Comparison of ENCODE assay signal across 33 mouse cellular contexts in the genomic region with DNA sequence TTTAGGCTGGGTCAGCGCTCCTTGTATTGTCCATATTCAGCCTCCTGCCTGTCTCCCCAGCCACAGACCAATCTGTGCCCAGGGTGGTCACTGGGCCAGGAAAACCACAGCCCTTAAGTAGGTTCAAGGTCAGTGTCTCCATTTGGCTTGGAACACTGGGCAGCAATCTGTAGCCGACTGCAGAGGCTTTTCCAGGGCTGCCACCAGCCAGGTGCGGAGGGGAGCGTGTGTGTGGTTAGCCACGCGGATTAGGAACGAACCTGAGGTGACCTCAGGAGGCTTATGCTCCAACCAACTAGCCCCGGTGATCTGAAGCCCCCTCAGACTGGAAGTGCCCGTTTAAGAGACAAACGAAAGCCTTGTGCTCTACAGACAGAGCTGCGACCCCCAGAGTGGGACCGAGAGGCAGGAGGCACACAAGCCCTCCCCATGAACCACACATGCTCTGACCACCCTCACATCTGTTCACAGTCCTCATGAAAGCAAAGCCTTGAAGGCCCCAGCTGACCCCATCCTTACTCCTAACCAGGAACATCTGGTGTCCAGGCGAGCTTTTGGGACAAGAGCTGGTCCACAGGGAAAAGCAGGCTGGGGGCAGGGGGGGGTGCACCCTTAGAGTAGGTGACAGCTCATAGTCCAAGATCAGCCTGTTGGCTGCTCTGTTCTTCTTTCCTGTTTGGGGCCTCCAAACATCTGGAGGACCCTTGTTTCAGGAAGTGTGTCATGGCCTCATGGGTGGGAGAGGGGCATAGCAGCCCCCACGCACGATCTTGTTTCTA. TPM values are rescaled to one million over a fixed set of nuclear protein-coding genes. Genes with fewer than 3 reads are reported as not detected.
DNase-seq lines count a peak whose midpoint lies in the region; ATAC-seq lines count a peak whose summit lies in the region.
"Had no signal": no experiment of that assay in that cellular context is flagged by ENCODE, and none has a peak within 500 bp of the region (broad histone marks: within the 10 kb centered on the region; RNA-seq: fewer than 3 reads in every experiment).

No protein-coding gene starts in this region.

- DNase-seq in embryo, embryonic 10.5 days (ENCODE audit: low spot score), result peak; percentile 52
- no peak for DNase-seq in embryo, embryonic 9.5 days (ENCODE audit: extremely low spot score)
- no peak for DNase-seq in hindbrain, embryonic 10.5 days (ENCODE audit: low spot score)
- DNase-seq in hindbrain, embryonic 14.5 days (ENCODE audit: low spot score), result no peak
- peak; percentile 56 for DNase-seq in embryonic facial prominence, embryonic 10.5 days (ENCODE audit: low spot score)
- peak; percentile 74 for DNase-seq in limb, embryonic 10.5 days (ENCODE audit: low spot score)
- no peak for DNase-seq in frontal cortex, adult 2 months (ENCODE audit: extremely low spot score in 1 of 2, low spot score in 1 of 2)
- no peak for DNase-seq in urinary bladder, postnatal 4 days (ENCODE audit: low spot score in 2 of 2)
- DNase-seq: adrenal gland, postnatal 25 days; cerebellum, adult 11-12 months; cerebellum, adult 9-11 months; gastrocnemius, adult 2 months; heart, postnatal 10 days; kidney, adult 11 months; kidney, postnatal 14 days; layer of hippocampus, adult 9-11 months; right cerebral cortex, postnatal 4 days; thymus, postnatal 4 days had no signal

- peaks cover 11% of the 10 kb centered on the region; the same call in 1 of the 2 replicates for H3K36me3 ChIP-seq in hindbrain, embryonic 10.5 days
- peaks cover 51% of the 10 kb centered on the region for H3K36me3 ChIP-seq in hindbrain, embryonic 14.5 days (replicated peaks; ENCODE audit: control insufficient read depth, insufficient read depth)
- H3K36me3 ChIP-seq in embryonic facial prominence, embryonic 10.5 days (replicated peaks), result no peaks in the 10 kb centered on the region; the same call in 1 of the 2 replicates
- H3K36me3 ChIP-seq in limb, embryonic 10.5 days, result peaks cover 7% of the 10 kb centered on the region
- H3K36me3 ChIP-seq: embryonic facial prominence, embryonic 15.5 days; limb, embryonic 13.5 days had no signal

- WGBS in hindbrain, embryonic 10.5 days, result 70% methylated on average over 15 of the region's 15 CpGs
- 78% methylated on average over 15 of the region's 15 CpGs for WGBS in hindbrain, embryonic 14.5 days
- WGBS in embryonic facial prominence, embryonic 10.5 days, result 45% methylated on average over 15 of the region's 15 CpGs
- WGBS in limb, embryonic 10.5 days, result 40% methylated on average over 15 of the region's 15 CpGs

- H3K27ac ChIP-seq in hindbrain, embryonic 10.5 days, result 0 out of 2 replicates have a peak overlapping the region, but pooled peaks have one; percentile 20
- H3K27ac ChIP-seq in hindbrain, embryonic 14.5 days, result no peak overlapping the region
- peak overlapping the region; percentile 65 for H3K27ac ChIP-seq in embryonic facial prominence, embryonic 10.5 days (replicated peaks)
- H3K27ac ChIP-seq in limb, embryonic 10.5 days, result peak overlapping the region; percentile 73
- H3K27ac ChIP-seq: embryonic facial prominence, embryonic 15.5 days; heart, embryonic 13.5 days; hindbrain, embryonic 13.5 days; limb, embryonic 13.5 days; lung, embryonic 15.5 days; midbrain, embryonic 15.5 days; neural tube, embryonic 12.5 days had no signal

- H3K9ac ChIP-seq in hindbrain, embryonic 14.5 days, result no peak overlapping the region
- H3K9ac ChIP-seq: embryonic facial prominence, embryonic 15.5 days; heart, embryonic 13.5 days; hindbrain, embryonic 13.5 days; limb, embryonic 13.5 days; lung, embryonic 15.5 days; midbrain, embryonic 15.5 days; neural tube, embryonic 12.5 days had no signal

- no peaks in the 10 kb centered on the region for H3K9me3 ChIP-seq in hindbrain, embryonic 10.5 days
- no peaks in the 10 kb centered on the region for H3K9me3 ChIP-seq in hindbrain, embryonic 14.5 days (ENCODE audit: control insufficient read depth, low read length)
- no peaks in the 10 kb centered on the region for H3K9me3 ChIP-seq in embryonic facial prominence, embryonic 10.5 days
- H3K9me3 ChIP-seq in limb, embryonic 10.5 days (replicated peaks), result no peaks in the 10 kb centered on the region
- H3K9me3 ChIP-seq: embryonic facial prominence, embryonic 15.5 days; heart, embryonic 13.5 days; hindbrain, embryonic 13.5 days; limb, embryonic 13.5 days; lung, embryonic 15.5 days; midbrain, embryonic 10.5 days; midbrain, embryonic 15.5 days; neural tube, embryonic 12.5 days had no signal

- peaks cover 54% of the 10 kb centered on the region for H3K4me1 ChIP-seq in hindbrain, embryonic 10.5 days (replicated peaks)
- H3K4me1 ChIP-seq in hindbrain, embryonic 14.5 days (replicated peaks; ENCODE audit: control insufficient read depth, insufficient read depth, low read length), result 0 out of 2 replicates have a peak, but pooled peaks cover 12% of the 10 kb centered on the region
- peaks cover 64% of the 10 kb centered on the region for H3K4me1 ChIP-seq in embryonic facial prominence, embryonic 10.5 days
- H3K4me1 ChIP-seq in limb, embryonic 10.5 days, result peaks cover 71% of the 10 kb centered on the region
- H3K4me1 ChIP-seq: lung, embryonic 15.5 days had no signal

- H3K4me2 ChIP-seq in hindbrain, embryonic 14.5 days (replicated peaks), result no peak overlapping the region
- H3K4me2 ChIP-seq: embryonic facial prominence, embryonic 15.5 days; heart, embryonic 13.5 days; hindbrain, embryonic 13.5 days; limb, embryonic 13.5 days; liver, embryonic 11.5 days; lung, embryonic 15.5 days; midbrain, embryonic 15.5 days; neural tube, embryonic 12.5 days had no signal

- peaks cover 5% of the 10 kb centered on the region; the same call in 1 of the 2 replicates for H3K27me3 ChIP-seq in hindbrain, embryonic 10.5 days (ENCODE audit: insufficient read depth, poor library complexity, severe bottlenecking)
- no peaks in the 10 kb centered on the region for H3K27me3 ChIP-seq in hindbrain, embryonic 14.5 days (ENCODE audit: control insufficient read depth, insufficient read depth, low read length)
- peaks cover 62% of the 10 kb centered on the region for H3K27me3 ChIP-seq in embryonic facial prominence, embryonic 10.5 days (replicated peaks; ENCODE audit: low read depth, poor library complexity, severe bottlenecking)
- H3K27me3 ChIP-seq in limb, embryonic 10.5 days (ENCODE audit: low read depth, poor library complexity, severe bottlenecking), result peaks cover 32% of the 10 kb centered on the region; the same call in 1 of the 2 replicates
- H3K27me3 ChIP-seq: embryonic facial prominence, embryonic 15.5 days; hindbrain, embryonic 13.5 days; midbrain, embryonic 15.5 days; neural tube, embryonic 12.5 days had no signal

- ATAC-seq in hindbrain, embryonic 14.5 days (ENCODE audit: low FRiP score), result no peak
- ATAC-seq: forebrain, embryonic 14.5 days; midbrain, embryonic 15.5 days; Patski had no signal

- no peak overlapping the region for H3K4me3 ChIP-seq in hindbrain, embryonic 10.5 days
- H3K4me3 ChIP-seq in hindbrain, embryonic 14.5 days (replicated peaks; ENCODE audit: low read length), result no peak overlapping the region
- no peak overlapping the region; the same call in 1 of the 2 replicates for H3K4me3 ChIP-seq in embryonic facial prominence, embryonic 10.5 days
- peak overlapping the region; percentile 14; the same call in 1 of the 2 replicates for H3K4me3 ChIP-seq in limb, embryonic 10.5 days
- H3K4me3 ChIP-seq: embryonic facial prominence, embryonic 15.5 days; gastrocnemius, adult 2 months; heart, embryonic 13.5 days; hindbrain, embryonic 13.5 days; limb, embryonic 13.5 days; lung, embryonic 15.5 days; midbrain, embryonic 10.5 days; midbrain, embryonic 15.5 days; neural tube, embryonic 12.5 days had no signal

RNA-seq across cellular contexts. Expression of a gene that starts 25.8 kb away (rescaled TPM):
- polyA plus RNA-seq in hindbrain, embryonic 10.5 days (2016; fragmentation: Nextera tagmentation; extraction: Ambion mirVana), result not detected in 2 replicates
- not detected in 2 replicates for polyA plus RNA-seq in hindbrain, embryonic 14.5 days (2014; fragmentation: Nextera tagmentation; extraction: Ambion mirVana)
- 0.30 TPM in 1 of 2 replicates, not detected in the other for polyA plus RNA-seq in embryonic facial prominence, embryonic 10.5 days (2016; fragmentation: Nextera tagmentation; extraction: Ambion mirVana)
- not detected in 2 replicates for polyA plus RNA-seq in limb, embryonic 10.5 days (2016; fragmentation: Nextera tagmentation; extraction: Ambion mirVana)
- polyA plus RNA-seq in frontal cortex, adult 2 months (2012; rRNA removed), result not detected in 2 replicates
- polyA plus RNA-seq: forebrain, embryonic 14.5 days; gonadal fat pad, adult 2 months; heart, embryonic 13.5 days; hindbrain, embryonic 13.5 days; kidney, embryonic 14.5 days; limb, embryonic 13.5 days; liver, embryonic 11.5 days; liver, embryonic 16.5 days; lung, embryonic 15.5 days; midbrain, embryonic 10.5 days; midbrain, embryonic 15.5 days; neural tube, embryonic 12.5 days; testis, adult 2 months had no signal

RNA-seq across cellular contexts. Expression of a gene that starts 36.9 kb away (rescaled TPM):
- 53.3 and 68.5 TPM in 2 replicates for polyA plus RNA-seq in hindbrain, embryonic 10.5 days (2016; fragmentation: Nextera tagmentation; extraction: Ambion mirVana)
- polyA plus RNA-seq in hindbrain, embryonic 14.5 days (2014; fragmentation: Nextera tagmentation; extraction: Ambion mirVana), result 118 and 130 TPM in 2 replicates
- polyA plus RNA-seq in embryonic facial prominence, embryonic 10.5 days (2016; fragmentation: Nextera tagmentation; extraction: Ambion mirVana), result 49.6 and 54.9 TPM in 2 replicates
- polyA plus RNA-seq in limb, embryonic 10.5 days (2016; fragmentation: Nextera tagmentation; extraction: Ambion mirVana), result 49.4 and 51.5 TPM in 2 replicates
- 130 and 153 TPM in 2 replicates for polyA plus RNA-seq in frontal cortex, adult 2 months (2012; rRNA removed)

RNA-seq across cellular contexts. Expression of a gene that starts 37.1 kb away (rescaled TPM):
- polyA plus RNA-seq in hindbrain, embryonic 10.5 days (2016; fragmentation: Nextera tagmentation; extraction: Ambion mirVana), result 7.1 and 7.2 TPM in 2 replicates
- 5.8 and 6.0 TPM in 2 replicates for polyA plus RNA-seq in hindbrain, embryonic 14.5 days (2014; fragmentation: Nextera tagmentation; extraction: Ambion mirVana)
- polyA plus RNA-seq in embryonic facial prominence, embryonic 10.5 days (2016; fragmentation: Nextera tagmentation; extraction: Ambion mirVana), result 4.6 and 5.2 TPM in 2 replicates
- 4.0 and 5.7 TPM in 2 replicates for polyA plus RNA-seq in limb, embryonic 10.5 days (2016; fragmentation: Nextera tagmentation; extraction: Ambion mirVana)
- 9.4 and 9.5 TPM in 2 replicates for polyA plus RNA-seq in frontal cortex, adult 2 months (2012; rRNA removed)

RNA-seq across cellular contexts. Expression of a gene that starts 50.5 kb away (rescaled TPM):
- polyA plus RNA-seq in hindbrain, embryonic 10.5 days (2016; fragmentation: Nextera tagmentation; extraction: Ambion mirVana), result 2.2 and 5.4 TPM in 2 replicates
- 22.4 and 27.7 TPM in 2 replicates for polyA plus RNA-seq in hindbrain, embryonic 14.5 days (2014; fragmentation: Nextera tagmentation; extraction: Ambion mirVana)
- polyA plus RNA-seq in embryonic facial prominence, embryonic 10.5 days (2016; fragmentation: Nextera tagmentation; extraction: Ambion mirVana), result 1.7 and 2.3 TPM in 2 replicates
- 2.0 and 2.8 TPM in 2 replicates for polyA plus RNA-seq in limb, embryonic 10.5 days (2016; fragmentation: Nextera tagmentation; extraction: Ambion mirVana)
- 7.7 and 8.6 TPM in 2 replicates for polyA plus RNA-seq in frontal cortex, adult 2 months (2012; rRNA removed)

Comparison
In these comparisons a context has a peak if more than half of its experiments do, and no peak if none do; other contexts are left out.
1. DNase-seq: peak in embryo, embryonic 10.5 days (single experiment), embryonic facial prominence, embryonic 10.5 days (single experiment) and limb, embryonic 10.5 days (single experiment); none in embryo, embryonic 9.5 days (single experiment), hindbrain, embryonic 10.5 days (single experiment), hindbrain, embryonic 14.5 days (single experiment), frontal cortex, adult 2 months (0 of 2) and urinary bladder, postnatal 4 days (0 of 2).